In genomic region chr8:126583971-126584843, GRCm38 (mm10) we compare ENCODE assay signal across 8 mouse cellular contexts. TPM values are rescaled to one million over a fixed set of nuclear protein-coding genes. Genes with fewer than 3 reads are reported as not detected.
DNase-seq lines count a peak whose midpoint lies in the region; ATAC-seq and TF ChIP-seq lines count a peak whose summit lies in the region.

No protein-coding gene starts in this region.

- peak overlapping the region; percentile 99 for H3K4me2 ChIP-seq in embryonic facial prominence, embryonic 11.5 days (ENCODE audit: low read depth, low read length)
- peak overlapping the region; percentile 88 for H3K4me2 ChIP-seq in intestine, embryonic 15.5 days (replicated peaks)

- H3K36me3 ChIP-seq in embryonic facial prominence, embryonic 11.5 days (replicated peaks; ENCODE audit: control insufficient read depth, insufficient read depth, low read depth, low read length) = no peaks in the 10 kb centered on the region
- H3K36me3 ChIP-seq in intestine, embryonic 15.5 days = no peaks in the 10 kb centered on the region
- peaks cover 18% of the 10 kb centered on the region for H3K36me3 ChIP-seq in limb, embryonic 10.5 days
- peaks cover 17% of the 10 kb centered on the region for H3K36me3 ChIP-seq in midbrain, embryonic 10.5 days
- peaks cover 23% of the 10 kb centered on the region for H3K36me3 ChIP-seq in small intestine, adult 2 months (ENCODE audit: control insufficient read depth, insufficient read depth, low read length)

- H3K4me1 ChIP-seq in embryonic facial prominence, embryonic 11.5 days (ENCODE audit: control insufficient read depth, insufficient read depth, low read length) = peaks cover 8% of the 10 kb centered on the region
- H3K4me1 ChIP-seq in intestine, embryonic 15.5 days (replicated peaks) = peaks cover 32% of the 10 kb centered on the region
- H3K4me1 ChIP-seq in limb, embryonic 10.5 days = peaks cover 61% of the 10 kb centered on the region
- peaks cover 62% of the 10 kb centered on the region for H3K4me1 ChIP-seq in midbrain, embryonic 10.5 days
- H3K4me1 ChIP-seq in small intestine, adult 2 months (ENCODE audit: control insufficient read depth, insufficient read depth, insufficient read length, low read length) = peaks cover 30% of the 10 kb centered on the region

- no peaks in the 10 kb centered on the region for H3K27me3 ChIP-seq in embryonic facial prominence, embryonic 11.5 days (ENCODE audit: control insufficient read depth, insufficient read depth, low read length)
- H3K27me3 ChIP-seq in intestine, embryonic 15.5 days (replicated peaks) = no peaks in the 10 kb centered on the region
- H3K27me3 ChIP-seq in limb, embryonic 10.5 days (ENCODE audit: low read depth, poor library complexity, severe bottlenecking) = no peaks in the 10 kb centered on the region
- no peaks in the 10 kb centered on the region for H3K27me3 ChIP-seq in midbrain, embryonic 10.5 days (ENCODE audit: low read depth, poor library complexity, severe bottlenecking)
- no peaks in the 10 kb centered on the region for H3K27me3 ChIP-seq in small intestine, adult 2 months (ENCODE audit: control insufficient read depth, insufficient read depth, low read length)

- peak overlapping the region; percentile 54 for H3K4me3 ChIP-seq in embryonic facial prominence, embryonic 11.5 days (ENCODE audit: low read depth, low read length)
- peak overlapping the region; percentile 42 for H3K4me3 ChIP-seq in intestine, embryonic 15.5 days (replicated peaks)
- peak overlapping the region; percentile 69 for H3K4me3 ChIP-seq in limb, embryonic 10.5 days
- peak overlapping the region; percentile 77 for H3K4me3 ChIP-seq in midbrain, embryonic 10.5 days
- H3K4me3 ChIP-seq in small intestine, adult 2 months (ENCODE audit: low read depth, low read length) = peak overlapping the region; percentile 63

- WGBS in embryonic facial prominence, embryonic 11.5 days = under 1% methylated on average over 63 of the region's 68 CpGs
- under 1% methylated on average over 68 of the region's 68 CpGs for WGBS in intestine, embryonic 15.5 days
- WGBS in limb, embryonic 10.5 days = under 1% methylated on average over 68 of the region's 68 CpGs
- under 1% methylated on average over 68 of the region's 68 CpGs for WGBS in midbrain, embryonic 10.5 days
- under 1% methylated on average over 67 of the region's 68 CpGs for WGBS in small intestine, adult 2 months

- no peak for TF ChIP-seq CTCF in small intestine, adult 2 months (IDR thresholded peaks at IDR 0.05; ENCODE audit: extremely low read depth, insufficient read length, insufficient replicate concordance, low read depth, low read length)

- peak; percentile 84 for ATAC-seq in embryonic facial prominence, embryonic 11.5 days (replicated peaks; ENCODE audit: insufficient number of reproducible peaks, low FRiP score, low TSS enrichment, low read depth)
- peak; percentile 44 for ATAC-seq in granulocyte monocyte progenitor cell, adult 5-6 weeks (replicated peaks; ENCODE audit: poor library complexity, severe bottlenecking)
- peak; percentile 82 for ATAC-seq in intestine, embryonic 15.5 days

- peak overlapping the region; percentile 91 for H3K27ac ChIP-seq in embryonic facial prominence, embryonic 11.5 days (replicated peaks; ENCODE audit: low read depth, low read length)
- peak overlapping the region; percentile 96 for H3K27ac ChIP-seq in intestine, embryonic 15.5 days
- H3K27ac ChIP-seq in limb, embryonic 10.5 days = peak overlapping the region; percentile 99
- peak overlapping the region; percentile 98 for H3K27ac ChIP-seq in midbrain, embryonic 10.5 days (replicated peaks)
- peak overlapping the region; percentile 89 for H3K27ac ChIP-seq in small intestine, adult 2 months (ENCODE audit: insufficient read depth, low read depth, low read length)

- peak; percentile 88 for DNase-seq in adrenal gland, postnatal 14 days
- DNase-seq in embryonic facial prominence, embryonic 11.5 days (ENCODE audit: low spot score) = peak; percentile 91
- DNase-seq in limb, embryonic 10.5 days (ENCODE audit: low spot score) = peak; percentile 87
- DNase-seq in midbrain, embryonic 10.5 days (ENCODE audit: low spot score) = peak; percentile 85
- no peak for DNase-seq in adipocyte (ENCODE audit: low spot score)

- H3K9ac ChIP-seq in embryonic facial prominence, embryonic 11.5 days (replicated peaks; ENCODE audit: low read length) = peak overlapping the region; percentile 82
- peak overlapping the region; percentile 65 for H3K9ac ChIP-seq in intestine, embryonic 15.5 days

- no peaks in the 10 kb centered on the region for H3K9me3 ChIP-seq in embryonic facial prominence, embryonic 11.5 days (replicated peaks; ENCODE audit: control insufficient read depth, low read length)
- H3K9me3 ChIP-seq in intestine, embryonic 15.5 days = no peaks in the 10 kb centered on the region
- H3K9me3 ChIP-seq in limb, embryonic 10.5 days (replicated peaks) = no peaks in the 10 kb centered on the region
- H3K9me3 ChIP-seq in midbrain, embryonic 10.5 days (replicated peaks) = no peaks in the 10 kb centered on the region

- TF ChIP-seq POLR2A in small intestine, adult 2 months (IDR thresholded peaks at IDR 0.05; ENCODE audit: low read depth, low read length) = peak; percentile 53; the same call in 1 of the 2 replicates

RNA-seq across cellular contexts. Expression of gene Irf2bp2, which starts 9.6 kb away (rescaled TPM):
- total RNA-seq in adrenal gland, postnatal 14 days (2021) = 97.2 and 105 TPM in 2 replicates
- polyA plus RNA-seq in embryonic facial prominence, embryonic 11.5 days (2014; fragmentation: Nextera tagmentation; extraction: Ambion mirVana) = 6.5 and 6.9 TPM in 2 replicates
- total RNA-seq in granulocyte monocyte progenitor cell, adult 5-6 weeks (2014; fragmentation: Nextera tagmentation) = 112 and 113 TPM in 2 replicates
- total RNA-seq in granulocyte monocyte progenitor cell, adult 5-6 weeks (2017) = 97.9 and 112 TPM in 2 replicates
- 14.1 and 16.1 TPM in 2 replicates for polyA plus RNA-seq in intestine, embryonic 15.5 days (2015; fragmentation: Nextera tagmentation; extraction: Ambion mirVana)
- 4.2 and 4.5 TPM in 2 replicates for polyA plus RNA-seq in limb, embryonic 10.5 days (2016; fragmentation: Nextera tagmentation; extraction: Ambion mirVana)
- 3.8 and 4.0 TPM in 2 replicates for polyA plus RNA-seq in midbrain, embryonic 10.5 days (2016; fragmentation: Nextera tagmentation; extraction: Ambion mirVana)
- polyA plus RNA-seq in small intestine, adult 2 months (2012; rRNA removed) = 50.5 and 91.6 TPM in 2 replicates
